Mouse (Mus musculus) fat pad, adult 2 months (tissue): ENCODE results near the gene Acat1.

Experiments
- DNase-seq: peaks from one replicate; pipeline ENCODE4 v3.0.0-alpha.2; 2011; ENCODE audit warnings: low read depth, low spot score; ENCODE audit errors: extremely low read depth

Gene Acat1

DNA sequence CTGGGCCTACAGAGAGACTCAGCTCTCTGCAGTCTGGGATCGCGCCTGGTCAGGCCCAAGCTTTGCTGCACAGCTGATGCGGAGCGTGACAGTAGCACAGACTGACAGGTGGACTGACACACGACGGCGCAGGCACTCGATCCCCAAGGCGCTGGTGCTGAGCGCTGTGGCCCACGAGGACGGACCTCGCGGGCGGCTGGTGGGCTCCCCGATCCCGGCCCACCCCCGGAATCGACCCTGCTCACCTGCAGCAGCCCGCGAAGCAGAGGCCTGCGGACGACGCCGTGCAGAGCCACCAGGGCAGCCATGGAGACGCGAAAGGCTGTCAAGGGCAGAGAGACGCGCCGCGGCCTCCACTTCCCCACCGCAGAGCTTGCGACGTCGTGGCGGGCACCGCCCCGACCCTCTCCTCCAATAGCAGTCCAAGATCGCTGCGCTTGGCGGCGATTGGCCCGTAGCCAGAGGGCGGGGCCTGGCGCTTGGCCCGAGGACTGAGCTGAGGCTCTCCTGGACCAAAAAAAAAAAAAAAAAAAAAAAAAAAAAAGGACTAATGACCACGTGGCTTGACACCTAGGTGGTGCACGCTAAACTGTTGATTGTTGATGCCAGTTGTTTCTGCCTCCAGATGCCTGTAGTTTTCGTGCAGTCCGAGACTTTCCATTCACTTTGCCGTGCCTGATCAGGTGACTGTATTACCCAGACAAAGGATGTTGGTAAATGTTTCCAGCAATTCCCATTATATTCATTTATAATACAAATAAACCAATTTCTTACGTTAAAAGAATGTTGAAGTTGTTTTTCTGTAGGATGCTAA, at the start of gene Acat1:
Gene Acat1, minus strand, starts transcription at position 415 of the 814 bp plus-strand sequence.
- DNase-seq = peak; percentile 39

DNA sequence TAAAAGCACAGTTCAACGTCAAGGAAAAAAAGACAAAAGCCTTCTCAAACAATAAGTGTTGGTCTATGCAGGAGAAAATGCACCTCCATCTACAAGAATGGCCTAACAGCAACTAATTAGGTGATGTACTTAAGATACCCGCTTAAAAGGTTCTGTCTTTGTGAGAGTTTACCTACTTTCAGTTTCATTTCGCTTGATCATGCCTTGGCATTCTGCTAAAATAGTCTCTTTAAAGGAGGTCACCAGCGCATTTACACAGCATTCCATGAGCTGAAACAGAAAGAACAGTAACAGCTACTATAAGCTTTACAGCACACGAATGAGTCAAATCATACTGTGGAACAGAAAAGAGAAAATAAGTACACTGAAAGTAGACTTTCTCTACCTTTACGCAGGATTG, 24.6 kb upstream of the Acat1 start:
- DNase-seq = no peak

DNA sequence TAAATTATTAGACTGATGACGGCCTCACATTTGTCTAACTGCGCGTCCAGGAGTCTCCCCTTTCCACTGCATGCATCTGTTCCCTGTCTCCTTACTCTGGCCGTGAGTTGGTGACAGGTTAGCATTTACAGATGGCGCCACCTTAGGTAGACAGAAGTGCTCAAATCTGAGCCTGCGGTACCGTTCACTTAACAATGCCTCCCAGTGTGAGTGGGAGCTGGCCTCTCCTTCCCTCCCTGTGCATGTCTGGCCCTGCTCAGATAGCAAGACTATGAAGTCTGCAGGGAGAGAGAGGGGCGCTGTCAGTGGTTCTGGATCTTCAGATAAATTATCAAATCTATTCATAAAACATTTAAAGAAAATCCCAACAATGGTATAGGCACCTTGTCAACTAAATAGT, 5.1 kb upstream of the Acat1 start:
- no peak for DNase-seq

DNA sequence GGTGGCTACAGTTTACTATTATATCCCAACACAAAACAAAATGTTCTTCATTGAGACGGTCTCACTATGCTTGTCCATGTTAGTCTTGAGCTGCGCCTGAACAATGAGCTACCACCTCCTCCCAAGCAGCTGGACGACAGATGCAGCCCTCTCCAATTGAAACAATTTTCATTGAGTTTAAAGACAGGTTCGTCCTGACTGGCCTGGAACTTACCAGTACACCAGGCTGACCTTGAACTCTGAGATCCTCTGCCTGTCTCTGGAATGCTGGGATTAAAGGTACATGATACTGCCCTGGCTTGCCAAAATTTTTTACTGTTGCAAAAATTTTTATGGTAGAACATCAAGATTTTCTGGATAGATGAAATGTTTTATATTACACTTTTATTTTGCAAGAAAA, 4.1 kb upstream of the Acat1 start:
- no peak for DNase-seq

DNA sequence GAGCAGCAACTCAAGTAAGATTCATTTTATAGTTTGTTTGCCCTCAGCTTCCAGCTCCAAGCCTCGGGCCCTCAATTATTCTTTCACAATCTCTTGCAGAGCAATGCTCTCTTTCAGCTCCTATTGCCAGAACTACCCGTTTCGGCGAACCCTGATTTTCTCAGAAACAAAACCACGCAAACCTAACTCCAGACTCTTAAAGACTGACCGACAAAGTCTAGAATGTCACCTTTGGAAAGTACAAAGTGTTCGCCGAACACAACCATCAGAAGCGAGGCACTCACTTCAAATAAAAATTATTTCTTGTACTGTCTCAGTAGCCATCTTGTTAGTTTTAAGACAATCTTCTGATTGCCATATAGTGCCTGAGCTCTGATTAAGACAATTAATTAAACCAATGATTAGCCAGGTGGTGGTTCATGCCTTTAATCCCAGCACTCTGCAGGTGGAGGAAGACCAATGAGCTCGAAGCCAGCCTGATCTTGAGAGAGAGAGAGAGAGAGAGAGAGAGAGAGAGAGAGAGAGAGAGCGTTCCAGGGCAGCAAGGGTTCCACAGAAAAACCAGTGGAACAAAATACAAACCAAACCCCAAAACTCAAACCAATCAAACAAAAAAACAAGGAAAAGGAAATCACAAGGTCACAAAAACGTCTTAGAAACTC, 745 bp downstream of the Acat1 start:
- peak; percentile 33 for DNase-seq

DNA sequence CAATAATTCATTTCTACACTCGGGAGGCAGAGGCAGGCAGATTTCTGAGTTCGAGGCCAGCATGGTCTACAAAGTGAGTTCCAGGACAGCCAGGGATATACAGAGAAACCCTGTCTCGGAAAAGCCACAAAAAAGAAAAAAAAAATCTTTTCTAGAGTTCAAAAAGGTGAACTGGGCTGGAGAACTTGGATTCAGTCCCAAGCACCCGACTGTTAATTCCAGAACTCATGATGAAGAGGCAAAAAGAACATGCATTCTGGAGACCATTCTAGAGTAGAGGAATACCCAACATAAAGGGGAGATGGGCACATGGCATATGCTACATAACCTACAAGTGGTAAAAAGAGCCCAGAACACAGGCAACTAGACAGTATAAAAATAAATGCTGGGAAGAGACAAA, 2.4 kb downstream of the Acat1 start:
- DNase-seq = no peak

DNA sequence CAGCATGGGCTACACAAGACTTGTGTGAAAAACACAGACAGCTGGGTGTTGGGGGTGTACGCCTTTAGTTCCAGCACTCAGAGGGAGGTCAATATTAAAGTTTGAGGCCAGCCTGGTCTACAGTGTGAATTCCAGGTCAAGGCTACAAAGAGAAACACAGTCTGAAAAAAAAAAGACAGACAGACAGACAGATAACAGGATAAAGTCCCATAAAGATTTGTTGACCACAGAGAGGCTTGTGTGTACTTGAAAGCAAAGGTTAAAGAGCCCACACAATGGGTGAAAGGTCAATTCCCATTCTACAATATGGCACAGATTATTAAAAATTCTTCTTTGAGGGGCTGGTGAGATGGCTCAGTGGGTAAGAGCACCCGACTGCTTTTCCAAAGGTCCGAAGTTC, 3.0 kb downstream of the Acat1 start:
- DNase-seq = no peak

DNA sequence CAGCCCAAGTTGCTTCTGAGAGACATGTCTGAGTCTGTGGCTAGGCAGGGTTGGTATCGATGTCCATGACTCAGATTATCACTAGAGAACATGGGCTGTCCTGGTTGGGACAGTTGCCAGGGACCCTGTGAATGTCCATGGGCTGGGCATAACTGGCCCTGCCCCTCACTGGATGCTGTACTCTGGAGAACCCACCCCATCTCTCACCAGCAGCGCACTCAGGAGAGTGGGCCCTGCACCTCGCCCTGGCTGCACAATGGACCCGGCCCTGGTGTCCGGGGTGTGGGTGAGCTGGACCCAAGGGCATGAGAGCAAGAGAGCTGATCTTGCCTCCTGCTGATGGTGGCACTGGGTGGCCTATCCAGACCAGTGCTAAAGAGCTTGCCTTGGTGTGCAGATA, 5.2 kb downstream of the Acat1 start:
- DNase-seq = no peak

DNA sequence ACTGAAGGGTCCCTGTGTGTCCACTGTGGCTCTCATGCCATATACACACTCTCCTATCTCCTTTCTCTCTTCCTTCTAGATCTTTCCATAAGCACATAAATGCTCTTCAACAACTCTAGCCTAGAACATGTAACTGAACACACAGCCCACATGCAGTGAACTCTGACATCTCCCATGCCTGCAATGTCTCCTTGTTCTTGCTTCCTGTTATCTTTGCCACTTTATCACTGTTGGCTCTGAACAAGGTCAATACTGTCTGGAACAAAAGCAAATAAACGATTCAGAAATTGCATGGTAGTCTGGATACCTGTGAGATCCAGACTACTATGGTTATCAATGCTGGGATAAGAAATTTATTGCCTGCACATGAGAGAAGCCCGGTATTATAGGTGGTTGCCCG, 6.3 kb downstream of the Acat1 start:
- DNase-seq = no peak

DNA sequence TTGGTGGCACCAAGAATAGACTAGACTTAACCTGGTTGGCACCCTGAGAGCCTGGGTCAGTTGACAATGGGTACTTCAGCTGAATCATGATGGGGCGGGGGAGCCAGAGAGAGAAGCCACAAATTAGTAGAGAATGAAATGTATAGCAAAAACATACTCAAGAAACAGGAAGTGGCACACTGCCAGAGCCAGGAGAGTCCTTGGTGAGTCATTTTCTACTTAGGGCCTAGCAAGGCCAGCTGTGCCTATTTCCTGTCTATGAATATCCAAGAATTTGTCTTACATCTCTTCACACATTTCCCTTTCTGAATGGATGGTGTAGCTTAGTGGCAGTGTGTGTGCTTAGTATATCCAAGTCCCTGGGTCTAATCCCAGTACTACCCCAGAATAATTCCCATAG, 6.8 kb downstream of the Acat1 start:
- DNase-seq = no peak

DNA sequence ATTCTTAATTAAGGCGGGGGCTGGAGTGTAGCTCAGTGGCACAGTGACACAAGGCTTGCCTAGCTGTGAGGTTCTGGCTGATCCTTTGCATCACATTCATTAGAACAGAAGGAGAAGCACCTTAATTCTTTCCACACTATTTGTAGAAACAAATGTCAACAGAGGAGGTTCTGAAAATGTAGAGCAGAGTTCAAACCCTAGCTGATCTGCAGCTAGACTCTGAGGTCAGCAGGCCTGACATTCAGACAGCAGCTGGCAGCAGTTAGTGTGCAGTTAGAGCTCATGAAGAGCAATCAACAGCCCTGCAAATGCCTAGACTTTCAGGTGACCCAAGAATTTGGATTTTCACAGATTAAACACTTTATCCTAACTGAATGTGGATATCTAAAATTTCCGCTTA, 8.6 kb downstream of the Acat1 start:
- DNase-seq = no peak

DNA sequence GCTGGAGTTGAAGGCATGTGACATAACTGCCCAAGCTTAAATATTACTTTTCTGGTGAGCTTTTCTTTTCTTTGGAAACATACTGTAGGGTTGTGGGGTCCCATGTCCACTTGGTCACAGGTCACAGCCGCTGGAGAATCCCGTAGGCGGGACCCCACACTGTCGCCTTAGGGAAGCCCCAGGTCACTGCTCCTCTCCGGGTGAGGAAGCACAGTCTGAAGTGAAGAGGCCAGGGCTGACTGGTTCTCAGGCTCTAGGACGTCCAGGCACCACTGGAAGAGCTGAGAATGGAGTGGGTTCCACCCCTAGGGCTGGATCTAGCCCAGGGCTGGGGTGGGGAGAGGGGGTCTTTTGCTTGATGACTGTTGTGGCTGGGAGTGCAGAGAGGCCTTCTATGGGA, 11.6 kb downstream of the Acat1 start:
- no peak for DNase-seq

DNA sequence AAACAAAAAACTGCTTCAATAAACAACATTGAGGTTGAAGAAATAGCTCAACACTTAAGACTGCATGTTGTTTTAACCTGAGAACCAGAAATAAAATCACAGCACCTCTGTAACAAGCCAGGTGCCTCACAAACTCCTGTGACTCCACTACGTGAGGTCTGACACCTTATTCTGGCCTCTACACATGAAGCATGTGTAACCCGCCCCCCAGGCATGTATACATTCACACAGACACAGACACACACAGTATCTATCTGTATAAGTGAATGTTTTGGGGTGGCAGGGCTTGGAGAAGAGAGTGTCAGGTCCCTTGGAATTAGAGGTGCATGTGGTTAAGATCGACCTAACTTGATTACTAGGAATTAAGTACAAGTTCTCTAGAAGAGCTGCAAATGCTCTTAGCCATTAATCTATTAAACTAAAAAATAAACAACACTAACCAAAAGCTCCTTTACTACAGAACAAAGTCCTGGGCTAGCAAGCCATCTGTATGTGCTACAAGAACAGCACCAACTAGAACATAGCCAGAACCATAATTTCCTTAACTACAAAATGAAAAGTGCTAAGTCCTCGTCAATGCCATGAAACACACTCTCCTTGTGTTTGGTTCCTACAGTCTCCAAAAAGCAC, 13.1 kb downstream of the Acat1 start:
- DNase-seq = no peak

DNA sequence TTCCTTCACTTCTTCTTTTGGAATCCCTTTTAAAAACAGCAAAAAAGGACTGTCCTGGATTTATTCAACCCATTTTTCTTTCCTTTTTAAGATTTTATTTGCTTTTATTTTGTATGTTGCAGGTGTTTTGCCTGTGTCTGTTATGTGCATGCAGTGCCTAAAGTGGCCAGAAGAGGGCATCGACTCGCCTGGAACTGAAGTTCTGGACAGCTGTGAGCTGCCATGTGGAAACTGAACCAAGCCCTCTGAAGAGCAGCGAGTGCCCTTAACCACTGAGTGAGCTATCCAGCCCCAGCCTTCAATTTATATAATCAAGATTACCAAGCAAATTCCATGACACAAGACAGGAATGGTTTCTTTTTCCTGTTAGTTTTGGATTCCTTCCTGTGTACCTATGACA, 15.4 kb downstream of the Acat1 start:
- DNase-seq = no peak

DNA sequence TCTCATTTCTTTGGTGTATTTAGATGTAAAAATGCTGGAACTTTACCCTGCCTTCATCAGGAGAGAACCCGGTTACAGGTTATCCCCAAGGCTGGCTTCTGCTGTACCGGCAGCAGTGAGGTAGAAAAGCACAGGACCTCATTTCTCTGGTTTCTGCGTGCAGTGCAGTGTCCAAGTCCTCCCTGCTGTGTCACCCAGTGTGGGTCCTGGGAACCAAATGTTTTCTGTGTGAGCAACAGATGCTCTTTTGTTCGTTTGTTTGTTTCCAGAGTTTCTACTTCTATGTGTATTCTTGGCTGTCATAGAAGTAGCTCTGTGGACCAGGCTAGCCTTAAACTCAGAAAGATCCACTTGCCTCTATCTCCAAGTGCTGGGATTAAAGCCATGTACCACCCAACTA, 28.3 kb downstream of the Acat1 start:
- no peak for DNase-seq

DNA sequence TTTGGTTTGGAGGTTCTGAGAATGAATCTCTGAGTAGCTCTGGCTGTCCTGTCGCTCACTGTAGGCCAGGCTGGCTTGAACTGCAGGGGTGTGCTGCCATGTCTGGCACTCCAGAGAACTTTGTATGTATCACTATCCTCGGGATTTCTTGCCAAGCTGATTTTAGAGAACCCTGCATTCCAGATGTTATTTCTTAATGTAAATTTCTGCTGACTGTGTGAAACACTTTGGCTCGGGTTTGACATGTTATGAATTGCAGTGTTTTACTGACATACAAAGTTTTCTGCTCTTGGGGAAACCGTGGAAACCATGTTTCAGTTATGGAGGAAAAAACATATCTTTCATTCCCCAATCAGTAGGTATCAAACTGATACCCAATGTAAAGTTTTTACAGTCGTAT, 34.5 kb downstream of the Acat1 start:
- DNase-seq = no peak

DNA sequence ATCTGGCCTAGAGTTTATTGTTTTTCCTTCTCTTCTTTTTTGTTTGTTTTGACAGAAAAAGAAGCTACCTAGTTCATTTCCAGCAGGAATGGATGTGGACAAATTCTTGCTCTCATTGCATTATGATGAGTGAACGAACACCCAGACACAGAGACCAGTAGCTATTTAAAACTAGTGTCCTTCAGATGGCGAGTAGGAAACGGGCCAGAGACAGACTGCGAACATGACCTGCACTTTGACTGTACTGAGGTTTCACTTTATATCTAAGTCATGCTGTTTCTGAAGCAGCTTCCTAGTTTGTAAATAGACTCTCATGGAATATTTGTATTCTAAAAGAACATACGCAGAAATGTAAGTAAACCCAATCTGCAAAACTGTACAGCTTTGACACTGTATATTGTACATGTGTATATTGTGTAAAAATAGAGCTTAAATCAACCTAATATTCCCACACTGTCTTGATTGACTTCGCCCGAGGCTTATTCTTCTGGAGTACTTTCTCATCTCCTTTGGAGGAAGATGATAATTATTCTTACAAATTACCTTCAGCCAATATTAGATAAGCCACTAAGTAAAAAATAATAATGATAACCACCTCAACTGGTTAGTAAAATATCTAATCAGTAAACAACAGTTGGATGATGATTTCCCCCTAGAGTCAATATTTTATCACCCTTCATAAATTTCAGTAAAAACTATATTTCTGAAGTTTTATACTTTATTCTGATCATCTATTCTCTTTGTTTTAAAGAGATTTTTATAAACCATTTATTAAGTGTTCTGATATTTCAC, 37.5 kb downstream of the Acat1 start:
- no peak for DNase-seq

DNA sequence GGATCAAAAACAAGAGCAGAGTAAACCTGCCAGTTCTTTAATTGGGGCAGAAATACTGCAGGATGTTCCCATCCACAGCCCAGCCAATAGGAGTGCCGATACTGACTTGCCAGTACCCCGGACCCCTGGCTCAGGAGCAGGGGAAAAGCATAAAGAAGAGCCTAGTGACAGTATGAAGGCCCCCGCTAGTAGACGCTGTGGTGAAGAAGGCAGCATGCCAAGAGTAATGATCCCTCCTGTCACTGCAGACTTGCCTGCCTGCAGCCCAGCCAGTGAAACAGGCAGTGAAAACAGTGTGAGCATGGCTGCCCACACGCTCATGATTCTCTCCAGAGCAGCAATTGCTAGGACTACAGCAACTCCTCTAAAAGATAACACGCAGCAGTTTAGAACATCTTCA, 39.5 kb downstream of the Acat1 start:
- DNase-seq = no peak

DNA sequence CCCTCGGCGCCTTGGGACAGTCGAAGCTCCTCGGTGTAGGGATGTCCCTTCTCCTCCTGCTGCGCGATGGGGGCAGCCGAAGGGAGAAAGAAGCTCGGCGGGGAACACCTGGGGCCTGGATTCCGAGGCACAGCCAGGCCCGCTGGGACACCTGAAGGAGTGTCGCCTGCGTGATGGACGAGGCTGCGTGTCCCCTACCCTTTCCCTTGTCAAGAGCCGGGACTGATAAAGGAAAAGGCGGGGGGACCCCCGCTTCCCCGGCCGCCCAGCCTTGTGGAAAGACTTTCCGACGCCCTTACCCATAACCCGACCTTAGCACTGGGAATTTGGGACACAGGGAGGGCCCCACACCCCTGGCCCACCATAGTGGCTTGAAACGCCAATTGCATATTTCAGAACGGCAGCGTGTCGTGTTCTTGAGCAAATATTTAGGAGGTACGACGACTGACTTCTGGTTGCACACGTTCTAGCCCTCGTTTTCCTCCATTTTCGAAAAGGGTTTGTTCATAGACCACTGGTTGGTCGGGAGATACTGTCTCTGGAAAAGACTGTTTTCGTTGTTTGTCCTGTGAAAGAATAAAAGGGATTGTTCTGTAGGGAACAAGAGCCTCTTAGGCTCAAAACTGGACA, 72.7 kb downstream of the Acat1 start:
- DNase-seq = no peak

DNA sequence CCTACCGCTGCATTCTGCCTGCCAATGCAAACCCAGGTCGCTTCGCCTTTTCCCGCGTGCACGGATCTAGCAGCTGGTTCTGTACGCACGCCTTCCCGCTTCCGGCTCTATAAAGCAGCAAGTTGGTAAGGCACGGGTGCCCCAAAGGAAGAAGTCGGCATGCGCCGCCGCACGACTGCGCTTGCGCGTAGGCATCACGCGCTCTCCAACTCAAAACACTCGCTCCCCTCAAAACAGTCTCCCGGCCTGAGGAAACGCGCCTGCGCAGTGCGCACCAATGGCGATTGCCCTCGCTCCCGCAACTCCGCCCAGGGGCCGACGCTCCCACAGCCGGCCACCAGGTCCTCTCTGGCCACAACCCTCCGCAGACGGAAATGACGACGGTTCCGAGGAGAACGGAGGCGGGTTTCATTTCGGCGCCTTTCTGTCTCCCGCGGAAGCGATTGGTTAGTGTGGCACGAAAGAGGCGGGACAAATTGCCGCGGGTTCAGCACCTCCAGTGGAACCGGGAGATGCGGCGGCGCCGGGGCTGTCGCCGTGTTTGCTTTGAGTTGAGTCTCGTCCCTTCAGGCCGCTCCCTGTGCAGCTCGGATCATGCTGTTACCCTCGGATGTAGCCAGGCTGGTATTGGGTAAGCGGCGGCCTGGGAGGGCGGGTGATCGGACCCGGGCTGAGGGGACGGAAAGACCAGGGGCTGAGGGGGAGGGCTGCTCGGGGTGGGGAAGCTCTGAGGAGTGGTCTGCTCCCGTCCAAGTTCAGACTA, 73.4 kb downstream of the Acat1 start, which contains the start of the genes Atm and Npat:
Gene Atm, minus strand, starts transcription at position 183 of the 763 bp plus-strand sequence.
Gene Npat, plus strand, starts transcription at position 490 of the 763 bp plus-strand sequence.
- peak; percentile 77 for DNase-seq
